Mouse (Mus musculus) megakaryocyte, embryonic 14.5 days (primary cell): ENCODE measurements around the gene Ptprm. TPM values are rescaled to one million over a fixed set of nuclear protein-coding genes. Genes with fewer than 3 reads are reported as not detected.

ENCODE experiments used
- H3K27me3 ChIP-seq: replicated peaks from 2 replicates; pipeline ENCODE3; 2012; ENCODE audit warnings: inconsistent platforms
- H3K36me3 ChIP-seq: replicated peaks from 2 replicates; pipeline ENCODE3; 2012; ENCODE audit warnings: low read length, inconsistent platforms, mixed read lengths
- H3K4me1 ChIP-seq: 2 replicates; pipeline ENCODE4 v1.6.1; 2012; ENCODE audit warnings: inconsistent platforms
- H3K4me3 ChIP-seq: replicated peaks from 2 replicates; pipeline ENCODE3; 2012; ENCODE audit warnings: moderate library complexity, mild to moderate bottlenecking, inconsistent platforms
- H3K9me3 ChIP-seq: 2 replicates; pipeline ENCODE4 v1.6.1; 2012; ENCODE audit warnings: inconsistent platforms
- FLI1 ChIP-seq: IDR thresholded peaks from 2 replicates; pipeline ENCODE4 v1.6.1; 2012; ENCODE audit warnings: low read length, inconsistent platforms, mixed read lengths
- GATA1 ChIP-seq: IDR thresholded peaks from 3 replicates; pipeline ENCODE4 v1.6.1; 2012; ENCODE audit warnings: mixed read lengths, low read length, inconsistent platforms, borderline replicate concordance
- polyA plus RNA-seq: library from polyadenylated mRNA; stranded (reverse); fragments of >175 nt; gene quantifications from 2 replicates; pipeline ENCODE4 v1.2.3, GENCODE M21; 2012; ENCODE audit warnings: low replicate concordance; ENCODE audit not compliant: insufficient read depth

The Ptprm gene
- polyA plus RNA-seq, 1 experiment: not detected

DNA sequence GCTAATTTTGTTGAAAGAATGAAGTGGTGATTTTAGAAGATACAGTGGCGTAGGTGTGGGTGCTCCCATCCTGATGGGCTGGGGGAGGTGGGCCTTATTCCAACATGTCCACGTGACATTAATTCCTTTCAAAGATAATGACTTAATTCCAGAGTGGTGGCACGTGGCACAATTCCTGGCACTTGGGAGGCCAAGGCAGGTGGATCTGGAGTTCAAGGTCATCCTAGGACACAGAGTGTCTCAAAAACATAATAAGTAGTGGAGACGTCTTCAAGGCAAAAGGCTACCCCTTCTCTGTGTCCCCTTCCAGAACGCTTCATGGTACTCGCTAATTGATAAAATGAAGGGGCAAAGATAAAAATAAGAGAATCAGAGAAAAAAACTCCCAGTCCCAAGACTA is 7.9 kb upstream of the Ptprm start:
- Histone ChIP-seq H3K4me1 (no peaks in the 10 kb centered on the region), H3K4me3 (no peak overlapping the region), H3K9me3 (peaks cover 54% of the 10 kb centered on the region), H3K27me3 (no peaks in the 10 kb centered on the region), H3K36me3 (no peaks in the 10 kb centered on the region)
- TF ChIP-seq GATA1 (no peak), FLI1 (no peak)

DNA sequence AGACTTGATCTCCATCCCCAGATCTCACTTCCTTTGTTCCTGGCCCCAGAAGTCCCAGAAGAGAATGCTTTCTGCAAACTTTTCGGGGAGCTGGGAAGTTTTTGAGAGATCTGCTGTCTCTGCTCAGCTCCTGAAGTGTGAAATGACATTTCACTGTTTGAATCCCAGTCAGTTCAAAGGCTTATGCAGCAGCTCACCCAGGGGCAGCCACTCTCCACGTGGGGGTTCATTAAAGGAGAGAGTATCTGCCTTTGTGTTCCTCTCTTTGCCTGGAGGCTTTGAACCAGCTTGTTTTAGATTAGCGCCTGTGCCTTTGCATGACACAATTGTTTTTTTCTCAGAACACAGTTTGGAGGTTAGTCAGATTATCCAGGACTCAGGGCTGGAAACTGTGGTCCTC is 6.3 kb upstream of the Ptprm start:
- H3K9me3 ChIP-seq: peaks cover 51% of the 10 kb centered on the region
- H3K36me3 ChIP-seq: no peaks in the 10 kb centered on the region
- no peak overlapping the region for H3K4me3 ChIP-seq
- no peaks in the 10 kb centered on the region for H3K4me1 ChIP-seq
- TF ChIP-seq GATA1 (no peak), FLI1 (no peak)
- peaks cover 4% of the 10 kb centered on the region for H3K27me3 ChIP-seq

DNA sequence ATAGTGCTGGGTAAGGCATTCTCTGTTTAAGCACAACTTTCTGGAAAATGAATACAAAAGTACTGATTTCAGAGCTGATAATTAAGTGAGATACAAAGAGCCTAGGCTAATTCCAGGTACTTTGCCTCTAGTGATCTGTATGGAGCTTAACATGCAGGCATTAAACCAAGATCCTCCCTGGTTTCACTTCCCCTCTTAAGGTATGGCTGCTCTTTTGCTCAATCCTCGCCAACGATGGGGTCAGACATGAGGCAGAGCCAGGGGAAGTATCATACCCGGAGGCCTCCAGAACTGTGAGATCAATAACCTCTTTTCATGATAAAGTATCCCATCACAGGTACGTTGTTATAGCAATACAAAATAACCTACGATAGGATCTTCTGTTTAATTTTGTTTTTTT is 5.3 kb upstream of the Ptprm start:
- Histone ChIP-seq H3K27me3 (peaks cover 13% of the 10 kb centered on the region), H3K36me3 (no peaks in the 10 kb centered on the region), H3K9me3 (peaks cover 43% of the 10 kb centered on the region), H3K4me3 (no peak overlapping the region), H3K4me1 (peaks cover 4% of the 10 kb centered on the region)
- TF ChIP-seq FLI1 (no peak), GATA1 (no peak)

DNA sequence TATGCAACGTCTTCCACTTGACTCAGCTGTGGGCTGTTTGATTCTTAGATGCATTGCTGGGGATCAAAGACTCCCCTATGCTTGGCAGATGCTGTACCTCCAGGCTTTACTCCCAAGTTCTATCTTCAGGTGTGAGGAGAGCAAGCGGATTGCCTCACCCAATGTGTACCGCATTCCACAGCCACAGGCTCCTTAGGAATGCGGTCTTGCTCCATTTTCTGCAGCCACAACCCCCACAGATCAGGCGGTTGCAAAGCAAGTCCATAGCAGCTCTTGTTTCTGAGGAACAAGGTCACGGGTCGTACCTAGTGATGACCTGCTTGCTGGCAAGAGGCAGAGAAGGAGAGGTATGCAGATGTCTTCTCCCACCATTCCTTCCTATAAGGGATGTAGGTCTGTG is 4.3 kb upstream of the Ptprm start:
- H3K4me1 ChIP-seq: peaks cover 14% of the 10 kb centered on the region
- TF ChIP-seq FLI1: no peak
- TF ChIP-seq GATA1: no peak
- H3K27me3 ChIP-seq: peaks cover 24% of the 10 kb centered on the region
- H3K9me3 ChIP-seq: peaks cover 38% of the 10 kb centered on the region
- H3K4me3 ChIP-seq: peak overlapping the region; percentile 33
- H3K36me3 ChIP-seq: no peaks in the 10 kb centered on the region

DNA sequence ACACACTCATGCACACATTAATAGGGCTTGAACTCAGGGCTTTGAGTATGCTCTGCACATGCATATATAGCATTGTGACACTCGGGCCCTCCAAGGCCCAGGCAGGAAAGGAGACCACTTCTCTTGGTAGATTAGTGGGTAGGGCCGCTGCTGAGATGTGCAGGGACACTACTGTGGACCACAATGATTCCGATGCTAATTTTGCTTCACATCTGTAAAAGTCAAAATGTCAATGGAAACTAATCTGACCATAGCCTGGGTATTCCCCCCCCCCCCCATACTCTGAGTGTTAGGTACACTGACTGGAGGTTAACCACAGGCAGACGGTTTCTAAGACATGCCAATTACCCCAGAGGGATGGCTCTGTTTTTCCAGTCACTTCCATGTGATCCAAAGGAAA is 2.9 kb upstream of the Ptprm start:
- Histone ChIP-seq H3K9me3 (peaks cover 34% of the 10 kb centered on the region), H3K36me3 (no peaks in the 10 kb centered on the region), H3K27me3 (peaks cover 37% of the 10 kb centered on the region), H3K4me1 (peaks cover 16% of the 10 kb centered on the region), H3K4me3 (no peak overlapping the region)
- TF ChIP-seq FLI1 (no peak), GATA1 (no peak)

DNA sequence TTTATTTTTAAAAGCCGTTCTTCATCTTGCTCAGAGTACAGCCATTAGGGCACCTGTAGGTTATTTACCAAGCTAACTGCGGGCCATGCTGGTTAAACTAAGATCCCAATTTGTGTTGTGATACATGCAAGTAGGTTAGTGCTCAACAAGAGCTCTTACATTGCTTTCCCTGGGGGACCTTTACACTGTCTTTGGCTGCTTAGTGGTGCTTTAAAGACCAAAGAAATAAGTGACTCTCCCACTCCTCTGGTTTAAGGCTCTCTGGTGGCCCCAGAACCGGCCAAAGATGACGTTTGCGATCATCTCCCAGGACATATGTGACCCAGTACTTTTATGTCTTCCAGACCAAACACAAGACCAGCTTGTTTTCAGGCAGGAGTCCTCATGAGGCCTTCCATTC is 994 bp upstream of the Ptprm start:
- no peak overlapping the region for H3K4me3 ChIP-seq
- H3K9me3 ChIP-seq: peaks cover 24% of the 10 kb centered on the region
- no peak for TF ChIP-seq GATA1
- no peak for TF ChIP-seq FLI1
- peaks cover 45% of the 10 kb centered on the region for H3K27me3 ChIP-seq
- H3K36me3 ChIP-seq: no peaks in the 10 kb centered on the region
- H3K4me1 ChIP-seq: peaks cover 16% of the 10 kb centered on the region

DNA sequence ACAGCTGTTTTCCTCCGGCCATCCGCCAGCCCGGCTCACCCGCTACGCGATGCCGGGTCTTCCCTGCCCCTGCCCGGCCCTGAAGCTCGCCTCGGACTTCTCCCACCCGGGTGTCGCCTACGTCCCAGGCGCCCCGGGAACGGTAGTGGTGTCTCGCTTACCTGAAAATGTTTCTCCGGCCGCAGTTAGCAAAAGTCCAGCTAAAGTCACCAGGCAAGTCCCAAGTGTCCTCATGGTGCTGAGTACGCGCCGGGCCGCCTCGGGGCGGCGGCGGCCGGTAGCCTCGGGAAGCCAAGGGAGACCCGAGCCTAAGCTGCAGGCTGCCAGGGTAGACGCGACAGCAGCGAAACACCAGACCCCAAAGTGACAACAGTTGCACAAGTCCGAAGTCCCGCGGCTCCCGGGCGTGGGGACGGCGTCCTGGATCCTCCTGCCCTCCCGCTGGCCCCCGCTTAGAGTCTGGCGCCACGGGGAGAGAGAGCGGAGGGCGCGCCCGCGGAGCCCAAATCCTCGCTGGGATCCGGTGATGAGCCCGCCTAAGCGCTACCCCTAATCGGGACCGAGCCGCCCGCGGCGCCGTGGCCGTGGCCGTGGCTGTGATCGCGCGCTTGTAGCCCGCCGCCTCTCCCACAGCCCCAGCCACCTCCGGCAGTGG is 334 bp downstream of the Ptprm start:
- H3K27me3 ChIP-seq: peaks cover 45% of the 10 kb centered on the region
- peak overlapping the region; percentile 85 for H3K4me3 ChIP-seq

DNA sequence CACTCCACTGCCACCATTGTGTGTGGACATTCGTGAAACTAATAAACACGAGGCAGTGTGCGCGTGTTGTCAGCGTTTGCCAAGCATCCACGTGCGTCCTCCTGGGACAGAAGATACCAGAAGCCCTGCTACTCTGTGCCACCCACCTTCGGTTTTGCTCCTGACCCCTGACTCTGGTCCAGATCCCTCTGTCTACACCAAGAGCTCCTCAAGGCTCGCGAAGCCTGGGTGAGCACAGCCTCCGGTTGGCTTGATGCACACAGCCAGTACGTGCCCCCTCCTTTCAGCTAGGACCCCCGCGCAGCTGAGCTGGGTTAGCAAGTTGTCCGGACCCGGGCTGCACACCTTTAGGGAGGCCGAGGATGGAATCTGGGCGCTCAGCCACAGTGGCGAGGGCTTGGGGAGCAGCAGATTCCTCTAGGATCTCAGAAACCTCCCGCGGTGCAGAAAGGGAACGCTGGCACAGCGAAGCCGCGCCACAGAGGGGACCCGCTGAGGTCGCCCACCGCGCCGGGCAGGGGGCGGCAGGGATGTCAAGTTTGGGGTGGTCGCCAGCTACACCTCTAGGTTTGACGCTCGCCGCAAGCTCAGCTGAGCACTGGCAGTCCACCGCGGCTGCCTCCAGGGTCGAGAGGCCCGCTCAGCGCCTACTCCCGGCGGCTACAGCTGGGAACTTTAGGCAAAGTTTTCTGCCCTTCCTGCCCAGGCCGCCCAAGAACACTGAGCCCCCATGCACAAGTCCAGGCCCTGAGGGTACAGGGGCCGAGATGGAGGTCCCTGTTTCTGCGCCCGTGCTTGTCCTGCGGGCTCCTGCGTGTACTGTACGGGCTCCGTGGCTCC is 1.1 kb downstream of the Ptprm start:
- Histone ChIP-seq H3K27me3 (peaks cover 45% of the 10 kb centered on the region), H3K4me1 (peaks cover 16% of the 10 kb centered on the region), H3K4me3 (peak overlapping the region; percentile 85), H3K9me3 (peaks cover 17% of the 10 kb centered on the region), H3K36me3 (no peaks in the 10 kb centered on the region)
- TF ChIP-seq FLI1 (no peak), GATA1 (no peak)

More for the DNA sequence above, 334 bp downstream of the Ptprm start:
- Histone ChIP-seq H3K9me3 (peaks cover 18% of the 10 kb centered on the region), H3K36me3 (no peaks in the 10 kb centered on the region), H3K4me1 (peaks cover 16% of the 10 kb centered on the region)
- TF ChIP-seq FLI1 (no peak), GATA1 (no peak)

DNA sequence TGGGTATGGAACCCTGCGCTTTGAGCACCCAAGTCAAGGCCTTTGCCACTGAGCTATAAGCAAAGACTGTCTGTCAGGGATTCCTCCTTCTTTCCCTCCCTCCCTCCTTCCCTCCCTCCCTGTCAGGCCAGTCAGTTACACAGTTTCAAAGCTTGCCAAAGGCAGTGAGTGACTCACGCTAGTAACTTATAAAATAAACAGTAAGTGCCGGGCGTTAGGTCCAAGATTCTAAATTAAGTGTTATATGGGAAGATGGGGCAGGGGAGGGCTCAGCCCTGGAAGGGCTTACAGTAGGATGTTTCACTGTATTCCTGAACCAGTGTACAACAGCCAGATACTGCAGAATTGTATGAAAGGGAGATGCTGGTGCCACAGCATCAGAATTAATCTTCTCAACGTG is 2.8 kb downstream of the Ptprm start:
- Histone ChIP-seq H3K9me3 (peaks cover 26% of the 10 kb centered on the region), H3K36me3 (no peaks in the 10 kb centered on the region), H3K4me1 (peaks cover 16% of the 10 kb centered on the region), H3K4me3 (no peak overlapping the region), H3K27me3 (peaks cover 45% of the 10 kb centered on the region)
- no peak for TF ChIP-seq FLI1
- TF ChIP-seq GATA1: no peak

DNA sequence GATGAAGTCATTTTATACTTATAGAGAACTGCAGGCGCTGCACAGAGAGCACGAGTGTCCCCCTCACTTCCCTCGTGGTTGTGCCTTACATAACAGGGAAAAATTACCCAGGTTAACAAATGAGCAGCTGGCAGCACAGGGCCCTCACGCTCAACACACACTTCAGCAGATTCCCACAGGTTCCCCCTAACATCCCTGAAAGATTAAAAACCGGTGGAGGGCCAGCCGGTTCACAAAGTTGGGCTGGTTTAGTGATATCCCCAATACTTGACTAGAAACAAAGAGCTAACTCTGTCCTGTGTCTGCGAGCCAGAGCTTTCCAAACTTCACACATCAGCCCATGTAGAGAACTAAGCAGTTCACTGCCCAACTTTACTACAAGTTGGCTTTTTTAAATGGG is 3.7 kb downstream of the Ptprm start:
- H3K4me1 ChIP-seq: peaks cover 16% of the 10 kb centered on the region
- peaks cover 40% of the 10 kb centered on the region for H3K27me3 ChIP-seq
- TF ChIP-seq GATA1 (no peak), FLI1 (no peak)

More for the DNA sequence above, 3.7 kb downstream of the Ptprm start:
- H3K9me3 ChIP-seq: peaks cover 26% of the 10 kb centered on the region
- H3K4me3 ChIP-seq: no peak overlapping the region
- H3K36me3 ChIP-seq: no peaks in the 10 kb centered on the region
